Mouse (Mus musculus): ENCODE measurements around the gene Supt6. TPM values are rescaled to one million over a fixed set of nuclear protein-coding genes. Genes with fewer than 3 reads are reported as not detected.

Supt6 gene
- polyA plus RNA-seq, 1 experiment = 28.5 TPM

GRCm38 (mm10) chr11:78205361-78206206 is 40.2 kb downstream of the Supt6 start:
- Histone ChIP-seq H3K27ac (ENCODE audit: insufficient read depth, low read depth, low read length) (no peak overlapping the region), H3K4me3 (ENCODE audit: low read depth, low read length) (no peak overlapping the region), H3K4me1 (ENCODE audit: control insufficient read depth, insufficient read depth, insufficient read length, low read length) (peaks cover 2% of the 10 kb centered on the region; the same call in 1 of the 2 replicates), H3K27me3 (ENCODE audit: control insufficient read depth, insufficient read depth, low read length) (no peaks in the 10 kb centered on the region), H3K36me3 (ENCODE audit: control insufficient read depth, insufficient read depth, low read length) (peaks cover 55% of the 10 kb centered on the region)
- 82% methylated on average over 13 of the region's 13 CpGs for WGBS
- no peak for TF ChIP-seq POLR2A (IDR thresholded peaks at IDR 0.05; ENCODE audit: low read depth, low read length)
- TF ChIP-seq CTCF (IDR thresholded peaks at IDR 0.05; ENCODE audit: extremely low read depth, insufficient read length, insufficient replicate concordance, low read depth, low read length) = no peak

DNA sequence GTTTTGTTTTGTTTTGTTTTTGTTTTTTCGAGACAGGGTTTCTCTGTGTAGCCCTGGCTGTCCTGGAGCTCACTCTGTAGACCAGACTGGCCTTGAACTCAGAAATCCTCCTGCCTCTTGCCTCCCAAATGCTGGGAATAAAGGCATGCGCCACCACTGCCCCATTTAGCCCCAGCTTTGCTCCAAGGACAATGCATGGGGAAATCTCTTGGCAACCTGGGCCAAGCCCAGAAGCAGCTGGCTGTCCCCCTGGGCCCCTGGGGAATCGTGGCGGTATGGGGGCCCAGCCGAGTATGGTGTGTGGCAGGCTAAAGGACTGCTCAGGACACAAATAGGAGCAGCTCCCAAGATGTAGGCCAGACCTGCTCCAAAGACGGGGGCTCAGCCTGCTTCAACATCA is 41.5 kb downstream of the Supt6 start:
- Histone ChIP-seq H3K27ac (ENCODE audit: insufficient read depth, low read depth, low read length) (no peak overlapping the region), H3K4me3 (ENCODE audit: low read depth, low read length) (no peak overlapping the region), H3K36me3 (ENCODE audit: control insufficient read depth, insufficient read depth, low read length) (peaks cover 42% of the 10 kb centered on the region), H3K27me3 (ENCODE audit: control insufficient read depth, insufficient read depth, low read length) (no peaks in the 10 kb centered on the region), H3K4me1 (ENCODE audit: control insufficient read depth, insufficient read depth, insufficient read length, low read length) (peaks cover 2% of the 10 kb centered on the region; the same call in 1 of the 2 replicates)
- 74% methylated on average over 6 of the region's 6 CpGs for WGBS
- TF ChIP-seq CTCF (IDR thresholded peaks at IDR 0.05; ENCODE audit: extremely low read depth, insufficient read length, insufficient replicate concordance, low read depth, low read length) (no peak), POLR2A (IDR thresholded peaks at IDR 0.05; ENCODE audit: low read depth, low read length) (no peak)

- WGBS = 29% methylated on average over 3 of the region's 3 CpGs
- no peak for TF ChIP-seq POLR2A (IDR thresholded peaks at IDR 0.05; ENCODE audit: low read depth, low read length)
- TF ChIP-seq CTCF (IDR thresholded peaks at IDR 0.05; ENCODE audit: extremely low read depth, insufficient read length, insufficient replicate concordance, low read depth, low read length) = no peak
- peaks cover 23% of the 10 kb centered on the region for H3K36me3 ChIP-seq (ENCODE audit: control insufficient read depth, insufficient read depth, low read length)
- H3K4me1 ChIP-seq (ENCODE audit: control insufficient read depth, insufficient read depth, insufficient read length, low read length) = peaks cover 2% of the 10 kb centered on the region; the same call in 1 of the 2 replicates
- H3K27ac ChIP-seq (ENCODE audit: insufficient read depth, low read depth, low read length) = no peak overlapping the region
- no peaks in the 10 kb centered on the region for H3K27me3 ChIP-seq (ENCODE audit: control insufficient read depth, insufficient read depth, low read length)
- H3K4me3 ChIP-seq (ENCODE audit: low read depth, low read length) = no peak overlapping the region
Measured at GRCm38 (mm10) chr11:78202372-78202771, 43.4 kb downstream of the Supt6 start.

GRCm38 (mm10) chr11:78195101-78195863 is 50.5 kb downstream of the Supt6 start:
- TF ChIP-seq CTCF (IDR thresholded peaks at IDR 0.05; ENCODE audit: extremely low read depth, insufficient read length, insufficient replicate concordance, low read depth, low read length) (no peak), POLR2A (IDR thresholded peaks at IDR 0.05; ENCODE audit: low read depth, low read length) (no peak)
- no peak overlapping the region for H3K27ac ChIP-seq (ENCODE audit: insufficient read depth, low read depth, low read length)

DNA sequence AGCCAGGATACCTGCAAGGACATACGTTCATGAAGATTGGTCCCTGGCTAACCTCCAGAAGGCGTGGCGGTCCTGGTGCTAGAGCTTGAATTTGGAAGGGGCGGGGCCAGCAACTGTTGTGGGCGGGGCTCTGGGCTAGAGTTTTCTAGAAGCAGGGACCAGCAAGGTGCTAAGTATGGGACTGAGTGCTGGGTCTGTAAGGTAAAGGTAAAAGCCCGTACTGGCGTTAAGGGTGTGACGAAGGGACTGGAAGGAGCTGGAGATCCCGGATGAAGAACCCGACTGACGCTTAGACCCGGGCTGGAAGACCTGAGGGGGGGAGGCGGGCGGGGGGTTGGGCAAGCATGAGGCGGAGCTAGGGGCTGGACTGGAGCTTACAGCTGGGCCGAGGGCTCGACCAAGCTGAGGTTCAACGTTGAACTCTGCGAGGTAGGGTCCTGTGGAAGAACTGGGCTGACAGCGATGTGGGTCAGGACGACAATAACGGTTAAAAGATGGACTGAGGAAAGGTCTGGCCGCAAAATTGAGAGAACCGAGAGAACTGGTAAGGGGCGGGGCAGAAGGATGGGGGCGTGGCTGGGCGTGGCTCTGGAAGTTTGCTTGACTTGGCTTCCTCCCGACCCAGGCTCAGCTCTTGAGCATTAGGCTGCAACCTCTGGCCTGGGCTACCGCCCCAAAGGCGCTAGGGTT is 51.2 kb downstream of the Supt6 start:
- Histone ChIP-seq H3K27ac (ENCODE audit: insufficient read depth, low read depth, low read length) (no peak overlapping the region), H3K27me3 (ENCODE audit: control insufficient read depth, insufficient read depth, low read length) (peaks cover 11% of the 10 kb centered on the region), H3K4me1 (ENCODE audit: control insufficient read depth, insufficient read depth, insufficient read length, low read length) (peaks cover 2% of the 10 kb centered on the region; the same call in 1 of the 2 replicates), H3K36me3 (ENCODE audit: control insufficient read depth, insufficient read depth, low read length) (no peaks in the 10 kb centered on the region), H3K4me3 (ENCODE audit: low read depth, low read length) (peak overlapping the region; percentile 69)
- WGBS = 1% methylated on average over 30 of the region's 30 CpGs
- no peak for TF ChIP-seq POLR2A (IDR thresholded peaks at IDR 0.05; ENCODE audit: low read depth, low read length)
- TF ChIP-seq CTCF (IDR thresholded peaks at IDR 0.05; ENCODE audit: extremely low read depth, insufficient read length, insufficient replicate concordance, low read depth, low read length) = no peak

More at GRCm38 (mm10) chr11:78195101-78195863, 50.5 kb downstream of the Supt6 start:
- peaks cover 3% of the 10 kb centered on the region; the same call in 1 of the 2 replicates for H3K27me3 ChIP-seq (ENCODE audit: control insufficient read depth, insufficient read depth, low read length)
- no peaks in the 10 kb centered on the region for H3K36me3 ChIP-seq (ENCODE audit: control insufficient read depth, insufficient read depth, low read length)
- peaks cover 2% of the 10 kb centered on the region; the same call in 1 of the 2 replicates for H3K4me1 ChIP-seq (ENCODE audit: control insufficient read depth, insufficient read depth, insufficient read length, low read length)
- WGBS = 64% methylated on average over 23 of the region's 23 CpGs
- peak overlapping the region; percentile 69 for H3K4me3 ChIP-seq (ENCODE audit: low read depth, low read length)

- Histone ChIP-seq H3K4me3 (ENCODE audit: low read depth, low read length) (no peak within 1 kb of the TSS), H3K27ac (ENCODE audit: insufficient read depth, low read depth, low read length) (no peak within 1 kb of the TSS), H3K27me3 (ENCODE audit: control insufficient read depth, insufficient read depth, low read length) (peaks cover 25% of the 10 kb centered on the region), H3K4me1 (ENCODE audit: control insufficient read depth, insufficient read depth, insufficient read length, low read length) (peaks cover 12% of the 10 kb centered on the region), H3K36me3 (ENCODE audit: control insufficient read depth, insufficient read depth, low read length) (no peaks in the 10 kb centered on the region)
- 28% methylated on average over 1 of the region's 1 CpGs for WGBS
- TF ChIP-seq POLR2A (IDR thresholded peaks at IDR 0.05; ENCODE audit: low read depth, low read length) (no peak), CTCF (IDR thresholded peaks at IDR 0.05; ENCODE audit: extremely low read depth, insufficient read length, insufficient replicate concordance, low read depth, low read length) (no peak)
Measured at GRCm38 (mm10) chr11:78193113-78193512, 52.7 kb downstream of the Supt6 start, which contains the start of gene Proca1. Proca1 (plus strand) TSS chr11:78193392.

Measured in small intestine, adult 2 months (tissue).